Mouse (Mus musculus) hindlimb bud, embryonic 11.5 days (tissue): Measurements from ENCODE around the gene Wdr4.
A peak's percentile ranks its signal among the peaks of the same experiment; 100 is the strongest.
"Not testable (repeated sequence)": the region's sequence is repeated elsewhere in the genome, so short reads cannot be mapped to it uniquely, and the experiment has no call there.

Experiments
- DNase-seq: peaks from one replicate; pipeline ENCODE4 v3.0.0-alpha.2; 2012; ENCODE audit warnings: low read depth, low spot score; ENCODE audit errors: extremely low spot score

Wdr4 gene

DNA sequence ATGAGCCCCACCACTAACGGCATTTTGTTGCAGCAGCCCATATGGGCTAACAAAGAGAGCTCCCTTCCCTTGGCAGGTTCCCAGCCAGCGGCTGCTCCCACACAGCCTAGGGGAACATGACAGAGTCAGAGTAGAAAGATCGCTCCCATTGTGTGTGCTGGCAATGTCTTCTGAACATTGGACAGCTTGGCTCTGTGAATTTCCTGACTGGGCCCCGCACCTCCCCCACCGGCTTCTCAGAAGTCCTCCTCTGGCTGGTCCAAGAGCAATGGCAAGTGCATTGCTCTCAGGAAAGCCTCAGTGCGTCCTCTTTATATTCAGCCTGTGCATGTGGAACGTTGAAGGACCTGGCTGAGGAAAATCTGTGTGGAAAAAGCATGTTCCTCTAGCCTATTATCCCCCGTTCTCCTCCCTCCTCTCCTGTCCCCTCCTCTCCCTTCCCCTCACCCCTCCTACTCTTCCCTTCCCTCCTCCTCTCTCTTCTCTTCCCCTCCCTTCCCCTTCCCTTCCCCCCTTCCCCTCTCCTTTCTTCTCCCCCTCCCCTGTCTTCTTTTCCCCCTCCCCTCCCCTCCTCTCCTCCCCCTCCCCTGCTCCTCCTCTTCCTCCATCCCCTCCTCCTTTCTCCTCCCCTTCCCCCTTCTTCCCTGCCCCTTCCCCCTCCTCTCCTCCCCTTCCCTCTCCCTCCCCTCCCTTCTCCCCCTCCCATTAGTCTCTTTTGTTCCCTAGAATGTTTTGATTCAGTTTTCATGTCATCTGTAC lies 16.3 kb upstream of the Wdr4 start:
- DNase-seq, result no peak

DNA sequence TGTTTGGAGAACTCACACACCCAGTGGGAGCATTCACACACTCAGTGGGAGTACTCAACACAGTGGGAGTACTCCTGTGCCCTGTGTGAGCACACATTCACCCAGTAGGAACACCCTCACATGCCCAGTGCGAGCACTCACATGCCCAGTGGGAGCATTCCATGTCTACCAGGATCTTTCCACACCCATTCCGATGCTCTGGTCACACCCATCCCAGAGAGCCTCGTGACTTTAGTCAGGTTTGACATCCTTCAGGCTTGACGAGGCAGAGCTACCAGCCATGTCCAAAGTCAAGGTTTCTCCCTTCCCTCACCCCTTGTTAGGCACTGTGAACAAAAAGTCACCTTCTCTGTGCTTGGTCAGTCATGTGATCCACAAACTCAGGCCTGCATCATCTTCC lies 15.6 kb upstream of the Wdr4 start:
- DNase-seq, result no peak

DNA sequence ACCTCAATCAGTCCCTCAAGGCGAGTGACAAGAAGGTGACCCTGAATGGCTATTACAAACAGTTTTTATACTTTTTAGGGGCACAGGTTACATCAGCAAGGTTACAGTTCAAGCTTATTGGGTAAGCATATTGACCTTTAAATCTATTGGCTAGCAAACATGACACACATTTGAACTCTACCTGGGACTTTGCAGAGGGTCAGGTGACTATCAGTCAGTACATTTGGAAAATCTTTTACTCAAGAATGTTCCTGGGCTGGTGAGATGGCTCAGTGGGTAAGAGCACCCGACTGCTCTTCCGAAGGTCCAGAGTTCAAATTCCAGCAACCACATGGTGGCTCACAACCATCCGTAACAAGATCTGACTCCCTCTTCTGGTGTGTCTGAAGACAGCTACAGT lies 12.6 kb upstream of the Wdr4 start:
- DNase-seq, result not testable (repeated sequence)

GRCm38 (mm10) chr17:31531441-31532158 lies 11.8 kb upstream of the Wdr4 start:
- no peak for DNase-seq

DNA sequence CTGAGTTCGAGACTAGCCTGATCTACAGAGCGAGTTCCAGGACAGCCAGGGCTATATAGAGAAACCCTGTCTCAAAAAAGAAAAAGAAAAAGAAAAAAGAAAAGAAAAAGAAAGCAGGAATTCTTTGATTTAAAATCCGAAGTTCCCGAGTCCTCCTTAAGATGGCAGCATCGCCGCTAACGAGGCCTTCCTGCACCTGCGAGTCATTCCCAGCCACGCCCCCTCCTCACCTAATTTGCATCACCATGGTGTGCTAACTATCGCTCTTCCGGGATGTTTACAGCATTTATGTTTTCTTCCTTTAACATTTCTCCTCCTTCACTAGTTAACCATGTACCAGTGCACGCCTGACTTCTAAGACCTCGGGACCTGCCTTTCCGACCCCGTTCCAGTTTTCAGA lies 9.5 kb upstream of the Wdr4 start:
- DNase-seq, result no peak

DNA sequence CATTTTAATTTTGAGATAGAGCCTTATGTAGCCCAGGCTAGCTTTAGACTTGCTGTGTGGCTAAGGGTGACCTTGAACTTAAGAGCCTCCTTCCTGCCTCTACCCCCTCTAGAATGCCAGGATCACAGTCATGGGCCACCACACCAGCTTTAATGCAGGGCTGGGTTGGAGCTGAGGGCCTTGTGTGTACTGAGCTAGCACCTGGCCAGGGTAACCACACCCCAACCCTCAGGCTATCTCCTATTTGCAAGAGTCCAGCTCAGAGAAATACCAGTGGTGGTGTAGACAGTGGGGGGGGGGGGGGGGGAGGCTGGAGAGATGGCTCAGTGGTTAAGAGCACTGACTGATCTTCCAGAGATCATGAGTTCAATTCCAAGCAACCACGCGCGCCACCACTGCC lies 6.0 kb upstream of the Wdr4 start:
- DNase-seq, result no peak

- no peak for DNase-seq
Measured at GRCm38 (mm10) chr17:31525114-31525513, 5.3 kb upstream of the Wdr4 start.

GRCm38 (mm10) chr17:31521948-31522347 lies 2.2 kb upstream of the Wdr4 start:
- no peak for DNase-seq

DNA sequence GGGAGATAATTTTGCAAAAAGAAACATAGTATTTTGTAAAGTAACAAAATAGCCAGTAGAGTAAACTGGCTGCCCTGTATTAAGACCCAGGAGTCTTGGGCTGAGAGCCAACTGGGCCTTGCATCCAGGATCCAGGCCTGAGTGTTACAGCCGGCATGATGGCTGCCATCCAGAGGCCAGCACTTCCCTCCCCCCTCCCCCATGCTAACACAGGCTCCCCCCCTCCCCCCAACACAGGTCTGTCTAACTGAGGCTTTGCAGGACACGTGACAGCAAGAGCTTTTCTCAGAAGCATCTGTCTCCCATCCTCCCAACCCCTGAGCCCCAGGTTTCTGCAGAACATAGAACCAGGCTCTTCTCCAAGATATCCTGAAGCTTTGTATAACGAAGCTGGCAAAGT lies 1.1 kb upstream of the Wdr4 start:
- no peak for DNase-seq

DNA sequence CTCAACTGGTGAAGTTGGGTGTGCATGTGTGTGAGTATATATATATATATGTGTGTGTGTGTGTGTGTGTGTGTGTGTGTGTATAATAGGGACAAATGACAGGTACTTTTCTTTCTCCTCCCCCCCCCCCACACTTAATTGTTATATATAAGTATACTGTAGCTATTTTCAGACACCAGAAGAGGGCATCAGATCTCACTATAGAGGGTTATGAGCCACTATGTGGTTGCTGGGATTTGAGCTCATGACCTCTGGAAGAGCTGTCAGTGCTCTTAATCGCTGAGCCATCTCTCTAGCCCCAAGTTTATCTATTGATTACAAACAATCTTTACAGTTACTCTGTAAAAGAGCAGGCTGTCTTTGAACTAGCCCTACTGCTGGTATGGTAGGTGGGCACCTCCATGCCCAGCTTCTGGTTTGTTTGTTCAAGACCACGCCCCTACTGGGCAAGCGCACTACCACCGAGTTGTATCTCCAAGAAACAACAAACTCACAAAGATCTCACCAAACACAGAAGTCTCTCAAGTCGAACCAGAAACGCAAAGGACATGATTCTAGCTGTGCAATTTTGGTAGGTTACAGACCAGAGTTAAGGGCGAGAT lies 335 bp downstream of the Wdr4 start:
- DNase-seq, result no peak

DNA sequence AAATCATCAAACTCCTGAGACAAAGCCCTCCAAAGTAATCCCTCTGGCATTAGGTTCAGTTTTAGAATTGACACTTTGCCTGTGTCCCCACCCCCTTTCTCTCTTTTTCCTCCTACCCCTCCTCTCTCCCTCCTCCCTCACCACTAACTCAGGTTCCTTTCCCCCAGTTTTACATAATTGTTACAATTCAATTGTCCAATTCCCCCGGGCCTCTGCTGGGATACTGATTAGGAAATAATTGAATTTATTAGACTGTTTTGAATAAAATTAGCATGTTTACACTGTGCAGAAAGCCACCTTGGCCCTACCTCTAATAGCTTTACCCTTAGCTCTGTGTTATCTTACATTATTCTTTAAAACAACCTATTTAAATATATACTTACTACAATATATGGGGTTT lies 5.1 kb downstream of the Wdr4 start:
- DNase-seq, result no peak

DNA sequence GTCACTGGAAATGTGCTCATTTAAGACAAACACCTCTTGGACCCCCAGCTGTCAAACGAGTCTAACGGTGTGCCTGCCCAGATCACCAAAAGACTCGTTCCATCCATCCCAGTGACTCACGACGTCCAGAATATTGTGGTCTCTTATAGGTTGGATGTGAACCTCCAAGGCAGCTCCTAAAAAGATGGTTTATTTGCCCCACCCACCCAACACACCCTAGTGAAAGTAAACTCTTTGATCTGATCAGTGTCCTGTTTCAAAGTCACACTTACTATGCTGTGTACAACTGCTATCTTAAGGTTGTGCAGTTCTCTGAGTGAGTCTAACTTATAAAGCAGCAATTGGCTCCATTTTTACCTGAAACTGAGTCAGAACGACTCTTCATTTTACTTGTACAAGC lies 7.2 kb downstream of the Wdr4 start:
- no peak for DNase-seq

- peak; percentile 69 for DNase-seq
Measured at GRCm38 (mm10) chr17:31511792-31512495, 7.8 kb downstream of the Wdr4 start.

DNA sequence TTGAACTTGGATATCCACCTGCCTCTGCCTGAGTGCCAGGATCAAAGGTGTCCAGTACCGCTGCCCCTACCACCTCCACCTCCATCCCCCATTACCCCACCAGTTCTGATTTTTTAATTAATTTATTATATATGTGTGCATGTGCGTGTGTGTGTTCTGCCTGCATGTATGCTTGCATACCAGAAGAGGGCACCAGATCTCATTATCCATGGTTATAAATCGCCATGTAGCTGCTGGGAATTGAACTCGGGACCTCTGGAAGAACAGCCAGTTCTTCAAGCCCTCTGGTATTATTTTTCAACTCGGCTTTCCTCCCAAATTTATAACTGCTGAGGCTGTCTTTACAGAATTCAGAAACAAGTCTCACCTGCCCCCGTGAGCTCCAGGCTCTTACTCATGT lies 8.8 kb downstream of the Wdr4 start:
- DNase-seq, result no peak

GRCm38 (mm10) chr17:31506282-31506681 lies 13.5 kb downstream of the Wdr4 start:
- no peak for DNase-seq

- no peak for DNase-seq
Measured at GRCm38 (mm10) chr17:31505013-31505412, 14.8 kb downstream of the Wdr4 start.

- no peak for DNase-seq
Measured at GRCm38 (mm10) chr17:31503936-31504335, 15.8 kb downstream of the Wdr4 start.

DNA sequence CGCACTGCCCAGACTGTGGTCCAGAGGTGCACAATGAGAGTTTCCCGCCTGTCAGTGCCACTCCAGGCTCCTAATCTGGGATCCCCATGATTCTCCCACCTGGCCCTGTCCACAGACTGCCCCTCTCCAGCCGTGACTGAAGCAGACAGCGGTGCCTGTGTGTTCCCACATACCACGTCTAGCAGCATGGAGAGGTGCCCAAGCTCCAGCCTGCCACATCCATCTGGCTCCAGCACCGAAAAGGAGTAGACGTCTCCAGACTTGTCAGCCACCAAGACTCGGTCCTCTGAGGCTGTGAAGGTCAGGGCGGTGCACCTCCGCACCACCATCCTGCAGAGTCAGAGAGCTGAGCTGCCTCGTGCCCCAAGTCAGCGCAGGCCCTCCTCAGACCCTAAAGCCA lies 16.4 kb downstream of the Wdr4 start:
- no peak for DNase-seq

DNA sequence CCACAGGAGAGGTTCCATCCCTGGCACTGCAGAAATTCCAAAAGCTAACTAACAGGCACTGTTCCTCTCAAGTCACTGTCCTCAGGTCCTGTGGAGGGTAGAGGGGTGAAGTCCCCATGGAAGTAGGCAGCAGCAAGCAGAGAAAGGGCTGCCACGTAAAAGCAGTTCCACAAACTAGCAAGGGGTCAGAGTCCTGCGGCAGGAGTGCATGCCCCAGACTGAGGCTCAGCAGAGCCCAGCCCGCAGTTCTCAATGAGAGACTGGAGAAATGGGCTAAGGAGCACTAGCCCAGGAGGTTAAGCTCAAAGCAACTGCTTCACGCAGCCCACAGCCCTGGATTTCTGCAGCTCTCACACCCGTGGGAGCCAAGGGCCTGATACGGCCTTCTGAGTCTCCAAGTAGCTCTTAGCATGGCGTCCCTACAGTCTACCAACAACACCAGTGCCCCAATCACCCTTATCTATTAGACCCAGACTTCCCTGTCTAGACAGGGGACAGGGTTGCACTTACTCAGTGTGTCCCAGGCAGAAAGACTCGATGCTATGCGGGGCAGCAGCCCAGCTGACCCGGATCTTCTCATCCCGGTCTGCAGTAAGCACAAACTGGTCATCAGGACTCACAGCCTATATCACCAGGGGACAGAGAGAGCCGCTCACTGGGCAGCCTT lies 17.4 kb downstream of the Wdr4 start:
- no peak for DNase-seq

DNA sequence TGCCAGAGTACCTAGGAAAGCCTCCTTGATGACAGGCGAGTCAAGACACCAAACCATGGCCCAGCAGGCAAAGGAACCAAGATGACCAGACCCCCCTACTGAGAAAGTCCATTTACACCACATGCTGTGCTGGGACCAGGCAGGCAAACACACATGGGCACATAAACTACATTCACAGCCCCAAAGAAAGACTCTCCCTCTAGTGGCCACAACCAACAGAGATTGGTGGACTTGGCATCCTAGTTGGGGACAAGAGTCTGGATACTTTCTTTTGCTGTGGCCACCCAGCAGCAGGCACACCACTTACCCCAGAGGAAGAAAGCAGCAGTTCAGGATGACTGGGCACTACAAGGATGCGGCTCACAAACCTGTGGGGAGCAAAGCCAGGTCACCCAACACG lies 18.9 kb downstream of the Wdr4 start:
- DNase-seq, result no peak

DNA sequence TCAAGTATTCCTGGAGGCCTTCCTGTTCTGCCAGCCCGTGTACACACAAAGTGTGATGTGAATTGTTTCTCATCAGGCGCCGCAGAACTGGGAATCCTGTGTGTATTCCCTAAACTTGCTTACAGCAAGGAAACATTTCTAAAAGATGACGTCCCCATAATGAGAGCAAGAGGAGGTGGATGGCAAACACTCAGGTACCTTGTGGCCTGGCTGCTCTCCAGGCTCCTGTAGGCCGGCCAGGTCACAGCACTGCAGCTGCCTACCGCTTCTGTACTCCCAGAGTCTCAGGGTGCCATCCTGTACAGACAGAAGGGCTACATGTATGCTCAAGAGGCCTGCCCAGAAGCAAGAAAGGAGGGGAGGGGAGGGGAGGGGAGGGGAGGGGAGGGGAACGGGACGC lies 19.4 kb downstream of the Wdr4 start:
- DNase-seq, result no peak
